Mouse (Mus musculus) cortical plate, adult 2 months (tissue): ENCODE data around the gene Kcne4. TPM values are rescaled to one million over a fixed set of nuclear protein-coding genes. Genes with fewer than 3 reads are reported as not detected.

ENCODE experiments used
- H3K27ac ChIP-seq: fragments of 200-500 bp; 2 replicates; pipeline ENCODE4 v1.5.1; 2012; ENCODE audit warnings: low read length, control low read depth, inconsistent platforms; ENCODE audit not compliant: insufficient read depth
- H3K4me1 ChIP-seq: fragments of 200-500 bp; 2 replicates; pipeline ENCODE4 v1.6.1; 2011; ENCODE audit warnings: low read length; ENCODE audit not compliant: control insufficient read depth, insufficient read depth
- H3K4me3 ChIP-seq: fragments of 200-500 bp; 2 replicates; pipeline ENCODE4 v1.5.1; 2011; ENCODE audit warnings: mild to moderate bottlenecking, low read length, control low read depth; ENCODE audit not compliant: insufficient read depth
- CTCF ChIP-seq: fragments of 200-500 bp; IDR thresholded peaks from 2 replicates; pipeline ENCODE4 v1.5.1; 2011; ENCODE audit warnings: mild to moderate bottlenecking, control low read depth, low read length; ENCODE audit not compliant: insufficient read depth; ENCODE audit errors: extremely low read depth
- POLR2A ChIP-seq: fragments of 200-500 bp; IDR thresholded peaks from 2 replicates; pipeline ENCODE4 v1.6.1; 2011; ENCODE audit warnings: mild to moderate bottlenecking, low read length, control low read depth; ENCODE audit not compliant: insufficient read depth; ENCODE audit errors: extremely low read depth
- polyA plus RNA-seq: library from polyadenylated mRNA; depleted of rRNA; stranded (reverse); fragments of >200 nt; gene quantifications from 2 replicates; pipeline ENCODE4 v1.2.3, GENCODE M21; 2012

Gene Kcne4
- polyA plus RNA-seq, 1 experiment: 0.84 TPM

DNA sequence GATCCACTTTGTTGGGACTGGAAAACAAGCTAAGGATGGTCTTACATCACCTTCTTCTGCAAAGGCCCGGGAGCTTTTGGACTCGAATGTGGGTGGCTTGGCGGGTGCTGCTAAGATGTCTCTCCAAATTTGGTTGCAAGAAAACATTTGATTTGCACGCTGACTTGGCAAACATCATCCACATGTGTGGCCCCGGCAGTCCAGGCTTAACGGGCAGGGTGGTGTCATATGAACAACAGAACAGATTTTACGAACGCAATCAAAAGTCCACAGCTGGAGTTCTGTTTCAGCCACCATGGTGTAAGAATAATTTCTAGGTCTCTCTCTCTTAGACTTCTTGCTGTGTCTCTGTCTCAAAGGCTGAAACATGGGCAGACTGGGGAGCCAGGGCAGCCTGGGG is 3.6 kb downstream of the Kcne4 start:
- H3K4me3 ChIP-seq: no peak overlapping the region
- peaks cover 2% of the 10 kb centered on the region; the same call in 1 of the 2 replicates for H3K4me1 ChIP-seq
- TF ChIP-seq POLR2A (no peak), CTCF (no peak)
- no peak overlapping the region for H3K27ac ChIP-seq

- no peak overlapping the region for H3K4me3 ChIP-seq
- TF ChIP-seq CTCF (no peak), POLR2A (no peak)
- H3K27ac ChIP-seq: no peak overlapping the region
These were observed 4.6 kb downstream of the Kcne4 start for GRCm38 (mm10) chr1:78821111-78821510.

GRCm38 (mm10) chr1:78821733-78822430 is 5.3 kb downstream of the Kcne4 start:
- Histone ChIP-seq H3K27ac (no peak overlapping the region), H3K4me1 (peaks cover 2% of the 10 kb centered on the region; the same call in 1 of the 2 replicates), H3K4me3 (no peak overlapping the region)
- TF ChIP-seq CTCF (no peak), POLR2A (no peak)

More at GRCm38 (mm10) chr1:78821111-78821510, 4.6 kb downstream of the Kcne4 start:
- peaks cover 2% of the 10 kb centered on the region; the same call in 1 of the 2 replicates for H3K4me1 ChIP-seq

DNA sequence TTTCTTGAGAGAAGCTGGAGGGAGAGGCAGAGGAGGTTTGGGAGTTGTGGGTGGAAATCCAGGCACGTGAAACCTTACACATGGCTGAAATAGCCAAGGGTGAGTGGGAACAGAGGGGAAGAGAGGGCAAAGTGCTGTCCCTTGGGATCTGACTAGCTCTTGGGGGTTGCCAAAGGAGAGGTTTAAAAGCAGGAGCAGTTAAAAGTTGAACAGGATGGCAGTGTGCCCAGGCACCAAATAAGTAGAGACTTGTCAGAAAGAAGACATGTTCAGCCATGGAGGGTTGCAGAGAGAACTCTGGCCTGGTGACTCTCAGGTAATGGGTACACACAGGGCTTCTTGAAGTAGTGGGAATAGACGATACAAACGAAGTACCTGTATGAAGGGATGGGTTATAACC is 8.7 kb downstream of the Kcne4 start:
- TF ChIP-seq POLR2A (no peak), CTCF (no peak)
- Histone ChIP-seq H3K4me1 (peaks cover 2% of the 10 kb centered on the region; the same call in 1 of the 2 replicates), H3K4me3 (no peak overlapping the region), H3K27ac (no peak overlapping the region)

DNA sequence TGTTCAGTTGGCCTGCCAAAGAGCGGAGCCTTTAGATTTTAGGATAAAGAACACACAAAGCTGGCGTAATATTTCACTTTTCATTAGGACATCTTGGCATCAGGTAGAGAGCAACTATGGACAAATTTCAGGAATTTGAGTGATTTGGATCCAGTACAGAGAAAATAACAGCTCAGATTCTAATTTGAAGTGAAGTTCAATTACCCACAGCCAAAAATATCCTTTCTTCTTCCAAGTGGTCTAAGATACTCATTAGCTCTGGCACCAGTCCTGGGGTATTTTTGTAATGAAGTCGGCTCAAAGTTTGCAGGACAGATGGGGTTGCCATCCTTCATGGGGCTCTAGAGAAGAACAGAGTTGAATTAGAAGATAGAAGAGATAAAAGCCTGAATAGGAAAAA is 21.9 kb downstream of the Kcne4 start:
- Histone ChIP-seq H3K4me3 (no peak overlapping the region), H3K4me1 (no peaks in the 10 kb centered on the region), H3K27ac (no peak overlapping the region)
- TF ChIP-seq CTCF: no peak
- TF ChIP-seq POLR2A: no peak

GRCm38 (mm10) chr1:78840769-78841168 is 24.2 kb downstream of the Kcne4 start:
- TF ChIP-seq CTCF (no peak), POLR2A (no peak)
- no peak overlapping the region for H3K27ac ChIP-seq
- H3K4me1 ChIP-seq: no peaks in the 10 kb centered on the region
- no peak overlapping the region for H3K4me3 ChIP-seq

GRCm38 (mm10) chr1:78845661-78846060 is 29.1 kb downstream of the Kcne4 start:
- no peak overlapping the region for H3K27ac ChIP-seq
- H3K4me1 ChIP-seq: no peaks in the 10 kb centered on the region
- no peak overlapping the region for H3K4me3 ChIP-seq
- TF ChIP-seq POLR2A (no peak), CTCF (no peak)

GRCm38 (mm10) chr1:78846471-78846870 is 29.9 kb downstream of the Kcne4 start:
- TF ChIP-seq CTCF (peak; percentile 22; the same call in 1 of the 2 replicates), POLR2A (no peak)
- no peaks in the 10 kb centered on the region for H3K4me1 ChIP-seq
- no peak overlapping the region for H3K4me3 ChIP-seq
- no peak overlapping the region for H3K27ac ChIP-seq

GRCm38 (mm10) chr1:78852408-78853093 is 36.0 kb downstream of the Kcne4 start:
- H3K27ac ChIP-seq: no peak overlapping the region
- H3K4me1 ChIP-seq: no peaks in the 10 kb centered on the region
- H3K4me3 ChIP-seq: no peak overlapping the region
- TF ChIP-seq CTCF (no peak), POLR2A (no peak)

DNA sequence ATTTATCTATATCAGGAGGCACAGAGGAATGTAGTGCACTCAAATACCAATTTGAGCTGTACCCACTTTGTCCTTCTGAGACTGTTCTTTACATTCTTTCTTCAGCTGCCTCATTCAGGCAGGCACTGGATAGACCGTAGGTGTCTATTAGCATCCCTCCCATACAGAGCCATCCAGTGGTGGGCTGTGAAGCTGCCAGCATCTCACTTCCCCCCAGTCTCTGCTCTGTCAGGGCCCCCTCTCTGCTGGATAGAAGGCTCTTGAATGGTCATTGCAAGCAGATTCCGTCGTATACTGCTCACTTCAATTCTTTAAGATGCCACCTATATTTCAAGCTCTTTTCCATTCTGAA is 36.5 kb downstream of the Kcne4 start:
- Histone ChIP-seq H3K27ac (no peak overlapping the region), H3K4me1 (no peaks in the 10 kb centered on the region), H3K4me3 (no peak overlapping the region)
- TF ChIP-seq CTCF (no peak), POLR2A (no peak)
